Mouse (Mus musculus): ENCODE measurements around the gene Ahsa1. TPM values are rescaled to one million over a fixed set of nuclear protein-coding genes. Genes with fewer than 3 reads are reported as not detected.
"Not testable (repeated sequence)": the region's sequence is repeated elsewhere in the genome, so short reads cannot be mapped to it uniquely, and the experiment has no call there.

Ahsa1 gene
- polyA plus RNA-seq, 1 experiment from 2014 or later = 190 TPM

- H3K36me3 ChIP-seq = peaks cover 88% of the 10 kb centered on the region
Measured at GRCm38 (mm10) chr12:87256629-87257028, 9.7 kb upstream of the Ahsa1 start.

DNA sequence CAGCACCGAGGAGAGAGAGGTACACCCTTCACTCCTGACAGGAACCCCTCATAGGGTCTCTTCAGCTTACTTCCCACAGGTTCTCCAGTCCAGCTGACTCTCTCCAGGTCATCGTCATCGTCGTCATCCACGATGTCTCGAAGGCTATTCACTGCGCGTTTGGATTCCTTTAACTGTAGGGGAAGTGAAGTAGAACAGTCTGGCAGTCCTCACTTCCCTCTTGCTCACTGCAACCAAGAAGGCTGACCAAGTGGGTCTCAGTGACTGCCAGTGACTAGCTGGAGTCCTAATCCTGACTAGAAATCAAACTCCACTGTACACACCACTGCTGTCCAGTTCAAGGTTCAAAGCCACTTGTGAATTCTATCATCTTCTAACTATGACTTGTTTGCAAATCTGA lies 5.7 kb upstream of the Ahsa1 start:
- Histone ChIP-seq H3K9me3 (replicated peaks) (no peaks in the 10 kb centered on the region), H3K4me3 (no peak overlapping the region), H3K27me3 (replicated peaks) (no peaks in the 10 kb centered on the region), H3K9ac (no peak overlapping the region), H3K27ac (ENCODE audit: poor library complexity, severe bottlenecking) (no peak overlapping the region), H3K4me1 (replicated peaks) (0 out of 2 replicates have a peak, but pooled peaks cover 3% of the 10 kb centered on the region), H3K4me2 (no peak overlapping the region), H3K36me3 (peaks cover 76% of the 10 kb centered on the region)
- ATAC-seq (ENCODE audit: insufficient number of reproducible peaks, low FRiP score) = no peak
- WGBS = 92% methylated on average over 8 of the region's 8 CpGs

More at GRCm38 (mm10) chr12:87256629-87257028, 9.7 kb upstream of the Ahsa1 start:
- Histone ChIP-seq H3K9me3 (replicated peaks) (no peaks in the 10 kb centered on the region), H3K27me3 (replicated peaks) (no peaks in the 10 kb centered on the region), H3K9ac (no peak overlapping the region), H3K4me3 (no peak overlapping the region), H3K27ac (ENCODE audit: poor library complexity, severe bottlenecking) (no peak overlapping the region), H3K4me1 (replicated peaks) (no peaks in the 10 kb centered on the region), H3K4me2 (no peak overlapping the region)
- no peak for ATAC-seq (ENCODE audit: insufficient number of reproducible peaks, low FRiP score)
- 90% methylated on average over 5 of the region's 5 CpGs for WGBS

DNA sequence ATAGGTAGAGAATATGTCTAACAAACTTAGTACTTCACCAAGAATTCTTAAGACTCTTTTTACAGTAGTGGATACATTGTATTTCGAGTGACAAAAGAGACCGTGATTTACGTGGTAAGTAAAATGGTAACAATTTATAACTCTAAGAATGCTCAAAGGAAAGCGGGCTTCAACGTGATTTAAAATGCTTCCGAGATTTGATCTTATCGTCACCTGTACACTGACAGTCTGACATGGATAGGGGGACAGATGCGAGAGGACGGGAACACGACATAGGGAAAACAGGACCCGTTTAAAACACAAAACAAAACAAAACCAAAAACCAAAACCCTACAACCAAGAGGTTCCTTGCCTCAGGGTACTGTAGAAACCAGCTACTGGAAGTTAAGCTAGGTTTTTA lies 835 bp upstream of the Ahsa1 start:
- Histone ChIP-seq H3K4me2 (peak overlapping the region; percentile 83), H3K27ac (ENCODE audit: poor library complexity, severe bottlenecking) (peak overlapping the region; percentile 90; the same call in 1 of the 2 replicates), H3K9ac (peak overlapping the region; percentile 80), H3K27me3 (replicated peaks) (no peaks in the 10 kb centered on the region), H3K4me1 (replicated peaks) (peaks cover 12% of the 10 kb centered on the region), H3K36me3 (peaks cover 51% of the 10 kb centered on the region), H3K9me3 (replicated peaks) (no peaks in the 10 kb centered on the region), H3K4me3 (peak overlapping the region; percentile 70)
- ATAC-seq (ENCODE audit: insufficient number of reproducible peaks, low FRiP score) = no peak
- 18% methylated on average over 11 of the region's 11 CpGs for WGBS

- Histone ChIP-seq H3K4me2 (peak overlapping the region; percentile 90), H3K4me3 (peak overlapping the region; percentile 70), H3K4me1 (replicated peaks) (peaks cover 12% of the 10 kb centered on the region), H3K9ac (peak overlapping the region; percentile 80), H3K9me3 (replicated peaks) (no peaks in the 10 kb centered on the region), H3K27me3 (replicated peaks) (no peaks in the 10 kb centered on the region), H3K27ac (ENCODE audit: poor library complexity, severe bottlenecking) (peak overlapping the region; percentile 89), H3K36me3 (peaks cover 52% of the 10 kb centered on the region)
- under 1% methylated on average over 31 of the region's 31 CpGs for WGBS
- ATAC-seq (ENCODE audit: insufficient number of reproducible peaks, low FRiP score) = peak; percentile 73
Measured at GRCm38 (mm10) chr12:87266827-87267603, 736 bp downstream of the Ahsa1 start.

DNA sequence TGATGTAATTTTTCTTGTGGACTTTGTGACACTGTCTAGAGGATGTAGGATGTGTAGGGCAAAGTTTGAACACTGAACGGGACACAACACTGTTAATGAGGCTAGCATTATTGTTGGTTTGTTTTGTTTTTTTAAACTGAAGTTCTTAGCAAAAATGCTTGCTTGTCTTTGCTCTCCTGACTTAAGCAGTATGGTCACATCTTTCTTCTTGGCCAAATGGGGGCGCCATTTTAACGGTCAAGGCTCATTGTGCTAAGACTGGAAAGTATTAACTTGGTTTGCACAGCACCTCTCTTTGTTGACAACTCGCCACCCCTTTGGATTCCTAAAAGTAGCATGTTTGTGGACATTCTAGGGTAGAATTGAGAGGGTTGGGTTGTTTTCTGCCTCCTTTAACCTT lies 1.4 kb downstream of the Ahsa1 start:
- Histone ChIP-seq H3K36me3 (peaks cover 54% of the 10 kb centered on the region), H3K27ac (ENCODE audit: poor library complexity, severe bottlenecking) (no peak overlapping the region), H3K9ac (peak overlapping the region; percentile 59), H3K4me1 (replicated peaks) (peaks cover 12% of the 10 kb centered on the region), H3K27me3 (replicated peaks) (no peaks in the 10 kb centered on the region), H3K4me2 (peak overlapping the region; percentile 90), H3K9me3 (replicated peaks) (no peaks in the 10 kb centered on the region), H3K4me3 (peak overlapping the region; percentile 70)
- 24% methylated on average over 4 of the region's 4 CpGs for WGBS
- no peak for ATAC-seq (ENCODE audit: insufficient number of reproducible peaks, low FRiP score)

DNA sequence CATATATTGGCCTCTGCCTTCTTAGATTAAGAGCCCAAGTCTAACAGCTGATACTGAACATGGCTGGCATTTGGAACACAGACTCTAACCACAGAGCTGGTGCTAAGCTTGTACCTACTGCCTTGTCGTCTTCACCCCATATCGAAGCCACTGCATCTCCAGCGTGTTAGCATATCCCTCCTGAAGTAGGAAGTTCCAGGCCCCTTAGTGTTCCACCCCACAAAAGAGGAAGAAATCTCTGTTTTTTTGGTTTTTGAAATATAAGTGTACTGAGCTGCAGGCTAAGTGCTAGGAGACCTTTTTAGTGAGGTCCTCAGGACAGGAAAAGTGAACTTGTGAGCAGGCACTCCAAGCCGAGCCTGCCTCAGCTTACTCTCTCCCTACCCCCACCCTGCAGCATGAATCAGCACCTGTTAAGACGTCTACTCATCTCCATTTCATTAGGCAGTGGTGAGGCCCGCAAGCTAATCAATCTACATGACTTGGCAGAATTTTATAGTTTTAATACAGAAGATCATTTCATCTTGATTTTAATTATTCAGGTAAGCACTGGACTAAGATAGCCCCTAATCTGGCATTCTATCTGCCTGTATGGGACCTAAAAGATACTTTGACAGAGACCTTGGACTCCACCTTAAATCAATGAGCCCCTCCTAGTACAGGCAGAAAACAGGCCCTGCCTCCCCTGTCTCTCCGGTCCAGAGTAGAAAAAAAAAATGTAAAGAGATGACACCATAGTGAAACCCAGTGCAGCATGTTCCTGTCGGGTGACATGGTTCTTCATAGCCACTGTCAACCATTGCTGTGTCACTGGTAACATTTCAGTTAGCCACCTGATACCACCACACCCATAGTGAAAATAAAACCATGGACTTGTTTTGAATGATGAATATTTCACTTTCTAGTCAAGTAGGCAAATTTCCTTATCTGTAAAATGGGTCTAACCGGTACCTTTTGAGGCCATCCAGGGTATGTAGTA lies 8.9 kb downstream of the Ahsa1 start:
- Histone ChIP-seq H3K27me3 (replicated peaks) (no peaks in the 10 kb centered on the region), H3K27ac (ENCODE audit: poor library complexity, severe bottlenecking) (no peak overlapping the region), H3K4me1 (replicated peaks) (peaks cover 31% of the 10 kb centered on the region), H3K36me3 (peaks cover 61% of the 10 kb centered on the region), H3K4me3 (no peak overlapping the region), H3K9me3 (replicated peaks) (no peaks in the 10 kb centered on the region), H3K9ac (no peak overlapping the region), H3K4me2 (no peak overlapping the region)
- 84% methylated on average over 9 of the region's 9 CpGs for WGBS
- no peak for ATAC-seq (ENCODE audit: insufficient number of reproducible peaks, low FRiP score)

GRCm38 (mm10) chr12:87277251-87277650 lies 11.0 kb downstream of the Ahsa1 start:
- H3K4me2 ChIP-seq; H3K9me3 ChIP-seq (replicated peaks); ATAC-seq (ENCODE audit: insufficient number of reproducible peaks, low FRiP score); H3K4me3 ChIP-seq; H3K9ac ChIP-seq; H3K27me3 ChIP-seq (replicated peaks): not testable (repeated sequence)
- Histone ChIP-seq H3K36me3 (peaks cover 40% of the 10 kb centered on the region), H3K27ac (ENCODE audit: poor library complexity, severe bottlenecking) (peak overlapping the region; percentile 40; the same call in 1 of the 2 replicates), H3K4me1 (replicated peaks) (peaks cover 39% of the 10 kb centered on the region)
- 80% methylated on average over 4 of the region's 4 CpGs for WGBS

DNA sequence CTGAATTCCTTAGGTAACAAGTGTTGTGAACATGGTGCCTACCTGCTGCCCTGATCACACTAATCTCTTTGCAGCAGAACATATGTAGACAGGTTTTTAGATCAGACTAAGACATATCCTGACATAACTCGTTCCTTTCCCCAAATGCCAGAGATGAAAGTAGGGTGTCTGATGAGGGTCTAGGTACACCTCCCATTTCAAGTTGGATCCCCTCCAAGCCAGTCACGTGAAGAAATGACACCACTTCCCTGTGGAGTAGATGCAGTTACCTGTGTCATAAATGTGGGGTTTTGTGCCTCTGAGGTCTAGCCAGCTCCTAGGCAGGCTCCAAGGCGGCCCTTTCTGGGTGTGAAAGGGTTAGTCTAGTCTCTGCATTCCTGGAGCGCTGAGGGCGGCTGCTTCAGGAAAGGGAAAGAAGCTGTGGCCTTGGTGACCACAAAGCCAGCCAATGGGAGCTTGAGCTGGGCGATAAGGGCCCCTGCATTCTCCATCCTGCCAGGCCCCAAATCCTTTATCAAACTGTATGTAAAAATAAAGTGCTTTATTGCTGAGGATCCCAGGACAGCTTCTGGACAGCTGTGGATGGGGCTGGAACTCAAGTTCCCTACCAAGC lies 11.9 kb downstream of the Ahsa1 start:
- H3K36me3 ChIP-seq = peaks cover 31% of the 10 kb centered on the region
- H3K9me3 ChIP-seq (replicated peaks) = no peaks in the 10 kb centered on the region
- H3K27ac ChIP-seq (ENCODE audit: poor library complexity, severe bottlenecking) = peak overlapping the region; percentile 77
- 9% methylated on average over 6 of the region's 6 CpGs for WGBS
- H3K9ac ChIP-seq = no peak overlapping the region
- peaks cover 39% of the 10 kb centered on the region for H3K4me1 ChIP-seq (replicated peaks)
- H3K4me2 ChIP-seq = peak overlapping the region; percentile 58
- no peaks in the 10 kb centered on the region for H3K27me3 ChIP-seq (replicated peaks)
- H3K4me3 ChIP-seq = peak overlapping the region; percentile 7; the same call in 1 of the 2 replicates
- peak; percentile 76 for ATAC-seq (ENCODE audit: insufficient number of reproducible peaks, low FRiP score)

GRCm38 (mm10) chr12:87279350-87279749 lies 13.1 kb downstream of the Ahsa1 start:
- whole genome bisulfite sequencing = 19% methylated on average over 3 of the region's 3 CpGs
- peaks cover 39% of the 10 kb centered on the region for H3K4me1 ChIP-seq (replicated peaks)
- 0 out of 2 replicates have a peak overlapping the region, but pooled peaks have one; percentile 77 for H3K27ac ChIP-seq (ENCODE audit: poor library complexity, severe bottlenecking)

DNA sequence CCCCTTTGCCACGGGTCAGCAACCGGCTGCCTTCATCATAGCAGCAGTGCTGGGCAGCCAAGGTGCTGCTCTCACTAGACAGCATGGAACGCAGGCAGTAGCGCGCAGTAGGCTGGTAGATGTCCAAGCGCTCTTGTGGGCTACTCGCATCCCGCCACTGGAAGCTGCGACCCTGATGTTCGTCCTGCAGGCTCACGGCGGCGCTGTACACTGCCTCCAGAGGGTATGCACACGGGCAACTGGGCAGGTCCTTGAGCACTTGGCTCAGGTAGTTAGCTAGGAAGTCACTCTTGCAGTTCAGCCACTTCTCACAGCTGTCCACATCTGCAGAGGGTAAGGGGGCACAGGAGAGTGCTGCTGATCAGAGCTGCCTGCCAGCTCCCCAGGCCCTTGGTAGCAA lies 13.6 kb downstream of the Ahsa1 start:
- 49% methylated on average over 14 of the region's 14 CpGs for WGBS
- peaks cover 14% of the 10 kb centered on the region for H3K36me3 ChIP-seq
- no peak overlapping the region for H3K9ac ChIP-seq
- peaks cover 39% of the 10 kb centered on the region for H3K4me1 ChIP-seq (replicated peaks)
- H3K4me2 ChIP-seq = no peak overlapping the region
- H3K9me3 ChIP-seq (replicated peaks) = no peaks in the 10 kb centered on the region
- no peak for ATAC-seq (ENCODE audit: insufficient number of reproducible peaks, low FRiP score)
- H3K27me3 ChIP-seq (replicated peaks) = no peaks in the 10 kb centered on the region
- no peak overlapping the region for H3K4me3 ChIP-seq
- no peak overlapping the region for H3K27ac ChIP-seq (ENCODE audit: poor library complexity, severe bottlenecking)

More at GRCm38 (mm10) chr12:87279350-87279749, 13.1 kb downstream of the Ahsa1 start:
- no peak overlapping the region for H3K4me3 ChIP-seq
- H3K9ac ChIP-seq = no peak overlapping the region
- ATAC-seq (ENCODE audit: insufficient number of reproducible peaks, low FRiP score) = no peak
- H3K27me3 ChIP-seq (replicated peaks) = no peaks in the 10 kb centered on the region
- peaks cover 19% of the 10 kb centered on the region for H3K36me3 ChIP-seq
- no peak overlapping the region for H3K4me2 ChIP-seq
- H3K9me3 ChIP-seq (replicated peaks) = no peaks in the 10 kb centered on the region

All from heart, embryonic 12.5 days (tissue).